Mouse (Mus musculus) CH12.LX (cell line): ENCODE measurements around the gene Sstr4.

Source experiments
- CTCF ChIP-seq, 2 experiments: IDR thresholded peaks in 1 of 2; conservative IDR thresholded peaks in 1 of 2; 2 replicates each; pipeline ENCODE4 v1.5.1; 2011 to 2012; ENCODE audit warnings: low read depth in 2 of 2, low read length in 2 of 2, improper control_type of control experiment in 1 of 2, inconsistent platforms in 1 of 2, mild to moderate bottlenecking in 1 of 2, moderate library complexity in 1 of 2
- EP300 ChIP-seq: IDR thresholded peaks from 2 replicates; pipeline ENCODE4 v1.6.1; 2011; ENCODE audit warnings: low read length, improper control_type of control experiment
- ETS1 ChIP-seq: conservative IDR thresholded peaks from 2 replicates; pipeline ENCODE4 v1.6.1; 2012; ENCODE audit warnings: low read depth, mild to moderate bottlenecking, inconsistent platforms, low read length, improper control_type of control experiment, moderate library complexity
- GABPA ChIP-seq: IDR thresholded peaks from 2 replicates; pipeline ENCODE4 v1.6.1; 2012; ENCODE audit warnings: low read depth, low read length, improper control_type of control experiment, inconsistent platforms; ENCODE audit not compliant: insufficient replicate concordance
- IRF4 ChIP-seq: IDR thresholded peaks from 2 replicates; pipeline ENCODE4 v1.6.1; 2014; ENCODE audit warnings: low read depth, mild to moderate bottlenecking, inconsistent platforms, low read length, improper control_type of control experiment
- MAZ ChIP-seq: IDR thresholded peaks from 2 replicates; pipeline ENCODE4 v1.6.1; 2012; ENCODE audit warnings: low read depth, mild to moderate bottlenecking, inconsistent platforms, low read length, improper control_type of control experiment, moderate library complexity
- MXI1 ChIP-seq: IDR thresholded peaks from 2 replicates; pipeline ENCODE4 v1.6.1; 2011; ENCODE audit warnings: mild to moderate bottlenecking, low read depth, low read length, improper control_type of control experiment
- NELFE ChIP-seq: IDR thresholded peaks from 2 replicates; pipeline ENCODE4 v1.6.1; 2011; ENCODE audit warnings: low read depth, low read length, improper control_type of control experiment
- POLR2A ChIP-seq: IDR thresholded peaks from 2 replicates; pipeline ENCODE4 v1.6.1; 2011; ENCODE audit warnings: low read depth, mild to moderate bottlenecking, improper control_type of control experiment, low read length
- SIN3A ChIP-seq: IDR thresholded peaks from 2 replicates; pipeline ENCODE4 v1.6.1; 2012; ENCODE audit warnings: low read length, improper control_type of control experiment, inconsistent platforms
- TBP ChIP-seq: conservative IDR thresholded peaks from 2 replicates; pipeline ENCODE4 v1.6.1; 2011; ENCODE audit warnings: low read depth, low read length, improper control_type of control experiment
- TCF12 ChIP-seq: IDR thresholded peaks from 2 replicates; pipeline ENCODE4 v1.6.1; 2014; ENCODE audit warnings: low read depth, mild to moderate bottlenecking, inconsistent platforms, low read length, improper control_type of control experiment

DNA sequence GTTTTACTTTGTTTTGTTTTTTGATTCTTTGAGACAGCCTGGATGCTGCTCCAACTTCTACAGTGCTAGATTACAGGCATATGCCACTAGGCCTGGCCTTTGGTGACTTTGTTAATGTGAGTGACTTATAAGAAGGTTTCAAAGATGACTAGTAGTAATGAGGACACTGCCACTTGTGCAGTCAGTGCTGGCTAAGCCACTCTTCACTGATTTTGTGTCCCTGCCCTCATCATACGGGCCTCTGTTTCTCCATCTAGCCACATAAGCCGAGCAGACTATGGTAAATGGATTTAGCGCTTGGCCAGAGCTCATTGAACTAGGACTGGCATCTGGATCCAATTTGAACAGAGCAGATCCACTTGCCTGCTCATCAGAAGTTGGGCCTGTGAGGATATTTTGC, 8.7 kb upstream of the Sstr4 start:
- TF ChIP-seq EP300, result no peak
- TF ChIP-seq ETS1, result no peak
- TF ChIP-seq SIN3A, result no peak
- TF ChIP-seq IRF4, result no peak
- TF ChIP-seq TBP, result no peak
- TF ChIP-seq TCF12, result no peak
- no peak for TF ChIP-seq POLR2A
- TF ChIP-seq GABPA, result no peak
- no peak for TF ChIP-seq CTCF (conservative IDR thresholded peaks at IDR 0.05 in 1 of 2, IDR thresholded peaks at IDR 0.05 in 1 of 2; ENCODE audit: low read depth in 2 of 2, low read length in 2 of 2)
- no peak for TF ChIP-seq MXI1
- TF ChIP-seq MAZ, result no peak
- no peak for TF ChIP-seq NELFE
